Mouse (Mus musculus) stomach, postnatal 0 days (tissue): ENCODE data around the gene Slc44a4.
"Not testable (repeated sequence)": the region's sequence is repeated elsewhere in the genome, so short reads cannot be mapped to it uniquely, and the experiment has no call there.

Experiments
- CTCF ChIP-seq: IDR thresholded peaks from 2 replicates; pipeline ENCODE4 v1.5.1; 2016; ENCODE audit warnings: antibody characterized with exemption, low read depth, mild to moderate bottlenecking, moderate library complexity
- EP300 ChIP-seq: optimal IDR thresholded peaks from 2 replicates; pipeline ENCODE3; 2016; ENCODE audit warnings: antibody characterized with exemption

GRCm38 (mm10) chr17:34900826-34901225 is 13.4 kb upstream of the Slc44a4 start:
- not testable (repeated sequence) for TF ChIP-seq CTCF, EP300
